ENCODE assay signal across 9 mouse cellular contexts in the genomic region with DNA sequence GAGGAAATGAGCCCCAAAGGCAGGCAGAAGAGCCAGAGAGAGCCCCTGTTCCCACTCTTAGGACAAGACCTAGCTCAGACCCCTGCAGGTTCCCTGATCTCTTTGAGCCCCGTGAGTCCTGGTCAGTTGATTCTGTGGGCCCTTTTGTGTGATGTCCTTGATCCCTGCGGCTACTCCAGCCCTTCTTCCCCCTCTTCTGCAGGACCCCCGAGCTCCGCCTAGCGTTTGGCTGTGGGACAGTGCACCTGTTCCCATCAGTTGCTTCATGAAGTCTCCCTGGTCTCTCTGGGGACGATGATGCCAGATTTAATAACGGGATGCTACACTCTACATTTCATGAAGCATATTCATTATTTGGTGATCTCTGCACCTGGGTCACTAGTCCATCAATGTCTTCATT. TPM values are rescaled to one million over a fixed set of nuclear protein-coding genes. Genes with fewer than 3 reads are reported as not detected.
A peak's percentile ranks its signal among the peaks of the same experiment; 100 is the strongest.
DNase-seq lines count a peak whose midpoint lies in the region; ATAC-seq and TF ChIP-seq lines count a peak whose summit lies in the region.
"Had no signal": no experiment of that assay in that cellular context is flagged by ENCODE, and none has a peak within 500 bp of the region (broad histone marks: within the 10 kb centered on the region; RNA-seq: fewer than 3 reads in every experiment).

No protein-coding gene starts in this region.

- intact Hi-C loops in heart, postnatal 25 days (cut with DNase I) = loop anchor here (5.0 kb wide), 1 partner anchor 132 kb away; no protein-coding TSS in a partner anchor

- H3K9me3 ChIP-seq in hindbrain, embryonic 11.5 days (ENCODE audit: control insufficient read depth, low read length) = no peaks in the 10 kb centered on the region
- H3K9me3 ChIP-seq in hindbrain, embryonic 13.5 days = no peaks in the 10 kb centered on the region
- H3K9me3 ChIP-seq in hindbrain, postnatal 0 days (ENCODE audit: low read length) = no peaks in the 10 kb centered on the region
- H3K9me3 ChIP-seq: hindbrain, embryonic 15.5 days had no signal

- no peaks in the 10 kb centered on the region for H3K36me3 ChIP-seq in hindbrain, embryonic 11.5 days (ENCODE audit: control insufficient read depth, insufficient read depth, low read length)
- no peaks in the 10 kb centered on the region for H3K36me3 ChIP-seq in hindbrain, embryonic 13.5 days
- no peaks in the 10 kb centered on the region for H3K36me3 ChIP-seq in thymus, adult 2 months (ENCODE audit: control insufficient read depth, insufficient read depth, low read length)
- no peaks in the 10 kb centered on the region for H3K36me3 ChIP-seq in hindbrain, postnatal 0 days (ENCODE audit: insufficient read depth, low read length)
- H3K36me3 ChIP-seq in spleen, adult 2 months (ENCODE audit: control insufficient read depth, insufficient read depth, low read length) = no peaks in the 10 kb centered on the region
- H3K36me3 ChIP-seq: hindbrain, embryonic 15.5 days had no signal

- H3K27ac ChIP-seq in hindbrain, embryonic 11.5 days (ENCODE audit: low read depth, low read length) = no peak overlapping the region
- no peak overlapping the region for H3K27ac ChIP-seq in hindbrain, embryonic 13.5 days
- H3K27ac ChIP-seq in thymus, adult 2 months (ENCODE audit: control insufficient read depth, insufficient read depth, low read length) = no peak overlapping the region
- no peak overlapping the region for H3K27ac ChIP-seq in hindbrain, postnatal 0 days
- no peak overlapping the region for H3K27ac ChIP-seq in spleen, adult 2 months (ENCODE audit: insufficient read depth, low read length)
- H3K27ac ChIP-seq: hindbrain, embryonic 15.5 days had no signal

- no peak overlapping the region for H3K4me3 ChIP-seq in hindbrain, embryonic 11.5 days (ENCODE audit: low read depth, low read length)
- no peak overlapping the region for H3K4me3 ChIP-seq in hindbrain, embryonic 13.5 days
- H3K4me3 ChIP-seq in thymus, adult 2 months (ENCODE audit: control insufficient read depth, insufficient read depth, low read length) = no peak overlapping the region
- no peak overlapping the region for H3K4me3 ChIP-seq in hindbrain, postnatal 0 days (ENCODE audit: low read length)
- H3K4me3 ChIP-seq in spleen, adult 2 months (ENCODE audit: extremely low read depth, insufficient read depth, insufficient read length) = no peak overlapping the region
- H3K4me3 ChIP-seq: hindbrain, embryonic 15.5 days had no signal

- peaks cover 5% of the 10 kb centered on the region for H3K4me1 ChIP-seq in hindbrain, embryonic 11.5 days (replicated peaks; ENCODE audit: control insufficient read depth, insufficient read depth, low read length)
- H3K4me1 ChIP-seq in hindbrain, embryonic 13.5 days (replicated peaks) = peaks cover 18% of the 10 kb centered on the region
- peaks cover 21% of the 10 kb centered on the region for H3K4me1 ChIP-seq in thymus, adult 2 months (replicated peaks; ENCODE audit: control insufficient read depth, insufficient read depth, low read length)
- peaks cover 9% of the 10 kb centered on the region for H3K4me1 ChIP-seq in hindbrain, postnatal 0 days (ENCODE audit: insufficient read depth, low read length)
- peaks cover 4% of the 10 kb centered on the region; the same call in 1 of the 2 replicates for H3K4me1 ChIP-seq in spleen, adult 2 months (ENCODE audit: control insufficient read depth, insufficient read depth, insufficient read length)

- peak; percentile 20; the same call in 1 of the 2 replicates for ATAC-seq in hindbrain, embryonic 11.5 days (ENCODE audit: low FRiP score)
- ATAC-seq in hindbrain, embryonic 13.5 days (ENCODE audit: low FRiP score) = no peak
- no peak for ATAC-seq in hindbrain, postnatal 0 days

- no peaks in the 10 kb centered on the region for H3K27me3 ChIP-seq in hindbrain, embryonic 11.5 days (ENCODE audit: control insufficient read depth, insufficient read depth, low read length)
- peaks cover 18% of the 10 kb centered on the region; the same call in 1 of the 2 replicates for H3K27me3 ChIP-seq in hindbrain, embryonic 13.5 days
- H3K27me3 ChIP-seq in thymus, adult 2 months (ENCODE audit: control insufficient read depth, insufficient read depth, low read length) = no peaks in the 10 kb centered on the region
- H3K27me3 ChIP-seq in hindbrain, postnatal 0 days (ENCODE audit: insufficient read depth, low read length) = no peaks in the 10 kb centered on the region
- no peaks in the 10 kb centered on the region for H3K27me3 ChIP-seq in spleen, adult 2 months (ENCODE audit: control insufficient read depth, insufficient read depth, low read length)

- peak; percentile 47; the same call in 1 of the 2 replicates for TF ChIP-seq CTCF in thymus, adult 2 months (IDR thresholded peaks at IDR 0.05; ENCODE audit: borderline replicate concordance, control insufficient read depth, extremely low read depth, insufficient read depth, low read length, poor library complexity)
- peak; percentile 77 for TF ChIP-seq CTCF in hindbrain, postnatal 0 days (IDR thresholded peaks at IDR 0.05; ENCODE audit: low read depth)
- TF ChIP-seq CTCF in spleen, adult 2 months (IDR thresholded peaks at IDR 0.05; ENCODE audit: extremely low read depth, insufficient read depth, insufficient read length, insufficient replicate concordance) = peak; percentile 36; the same call in 1 of the 2 replicates

- peak; percentile 79 for DNase-seq in hindbrain, embryonic 11.5 days (ENCODE audit: low spot score)
- peak; percentile 60 for DNase-seq in thymus, adult 2 months
- no peak for DNase-seq in thymus, adult 18-20 months
- peak; percentile 71 for DNase-seq in hindbrain, postnatal 0 days (ENCODE audit: low spot score)
- peak in 1 of 2 experiments; percentile 57 for DNase-seq in spleen, adult 2 months (ENCODE audit: low read depth in 1 of 2, low spot score in 2 of 2)
- no peak for DNase-seq in heart, postnatal 25 days (ENCODE audit: low spot score)
- no peak for DNase-seq in frontal cortex, postnatal 36 days (ENCODE audit: low spot score in 2 of 2)

- no peak overlapping the region for H3K4me2 ChIP-seq in hindbrain, embryonic 11.5 days (replicated peaks; ENCODE audit: low read depth, low read length)
- H3K4me2 ChIP-seq in hindbrain, embryonic 13.5 days = no peak overlapping the region
- H3K4me2 ChIP-seq in hindbrain, postnatal 0 days (ENCODE audit: low read depth, low read length) = no peak overlapping the region
- H3K4me2 ChIP-seq: hindbrain, embryonic 15.5 days had no signal

- H3K9ac ChIP-seq in hindbrain, embryonic 11.5 days (ENCODE audit: low read depth, low read length) = no peak overlapping the region
- H3K9ac ChIP-seq in hindbrain, embryonic 13.5 days = no peak overlapping the region
- no peak overlapping the region for H3K9ac ChIP-seq in hindbrain, postnatal 0 days (replicated peaks; ENCODE audit: low read length)
- H3K9ac ChIP-seq: hindbrain, embryonic 15.5 days had no signal

- TF ChIP-seq POLR2A in thymus, adult 2 months (IDR thresholded peaks at IDR 0.05; ENCODE audit: control insufficient read depth, extremely low read depth, insufficient read depth, low read length, poor library complexity) = no peak
- no peak for TF ChIP-seq POLR2A in spleen, adult 2 months (IDR thresholded peaks at IDR 0.05; ENCODE audit: low read depth, low read length)

- 6% methylated on average over 7 of the region's 7 CpGs for WGBS in hindbrain, embryonic 11.5 days
- 5% methylated on average over 7 of the region's 7 CpGs for WGBS in hindbrain, embryonic 13.5 days
- WGBS in thymus, adult 2 months = 25% methylated on average over 7 of the region's 7 CpGs
- WGBS in hindbrain, postnatal 0 days = 7% methylated on average over 7 of the region's 7 CpGs
- 28% methylated on average over 7 of the region's 7 CpGs for WGBS in spleen, adult 2 months

RNA-seq across cellular contexts. Expression of a gene that starts 6.2 kb away (rescaled TPM):
- polyA plus RNA-seq in hindbrain, embryonic 11.5 days (2014; fragmentation: Nextera tagmentation; extraction: Ambion mirVana) = 6.2 and 6.3 TPM in 2 replicates
- 19.8 and 23.7 TPM in 2 replicates for polyA plus RNA-seq in hindbrain, embryonic 13.5 days (2015; fragmentation: Nextera tagmentation; extraction: Ambion mirVana)
- 176 and 181 TPM in 2 replicates for polyA plus RNA-seq in thymus, adult 2 months (2012; rRNA removed)
- total RNA-seq in hindbrain, postnatal 0 days (2014; rRNA removed) = 12.4 and 14.2 TPM in 2 replicates
- 21.8 and 25.1 TPM in 2 replicates for polyA plus RNA-seq in hindbrain, postnatal 0 days (2015; fragmentation: Nextera tagmentation; extraction: Ambion mirVana)
- polyA plus RNA-seq in spleen, adult 2 months (2012; rRNA removed) = 205 and 209 TPM in 2 replicates
- total RNA-seq in heart, postnatal 25 days (2021) = 10 to 100 TPM; 11.9 to 12.6 TPM

Comparison
In these comparisons a context has a peak if more than half of its experiments do, and no peak if none do; other contexts are left out.
1. DNase-seq: peak in hindbrain, embryonic 11.5 days (single experiment), thymus, adult 2 months (single experiment) and hindbrain, postnatal 0 days (single experiment); none in thymus, adult 18-20 months (0 of 2), heart, postnatal 25 days (single experiment) and frontal cortex, postnatal 36 days (0 of 2).
2. Peak in every context shown above with its lines, with median percentiles within 50 percentile points of each other: CTCF ChIP-seq.